Mouse (Mus musculus): Measurements from ENCODE around the gene Tubb2b. TPM values are rescaled to one million over a fixed set of nuclear protein-coding genes. Genes with fewer than 3 reads are reported as not detected.

Tubb2b gene
- polyA plus RNA-seq, 1 experiment from 2014 or later = 61.0 TPM

DNA sequence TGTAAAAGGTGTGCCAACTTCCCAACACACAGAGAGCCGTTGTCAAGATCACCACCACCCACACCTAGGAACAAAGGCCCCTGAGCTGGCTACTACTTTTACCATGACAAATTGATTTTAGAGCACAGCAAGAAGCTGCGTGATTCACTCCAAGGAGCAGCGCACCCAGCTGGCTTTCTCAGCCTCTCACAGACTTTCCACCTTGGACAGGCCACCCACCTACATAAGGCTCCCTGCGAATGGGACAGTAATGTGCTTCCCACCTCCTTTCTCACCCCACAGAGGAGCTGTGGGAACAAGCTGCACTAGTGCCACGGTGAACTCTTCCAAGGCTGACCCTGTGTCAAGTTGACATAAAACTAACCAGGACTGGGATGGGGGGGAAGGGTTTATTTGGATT lies 13.1 kb upstream of the Tubb2b start:
- no peaks in the 10 kb centered on the region for H3K27me3 ChIP-seq
- in situ Hi-C loops (cut with MboI; ENCODE audit: low pct_unique_long_range_greater_than_20kb) = no loop called here
- DNase-seq (ENCODE audit: low read depth, low spot score) = no peak
- TF ChIP-seq CTCF (IDR thresholded peaks at IDR 0.05) = no peak
- ChIA-PET CTCF (interaction anchor here (1.0 to 1.2 kb wide), 2 partner anchors 10 to 11 kb away, joined by 4 read pairs; no protein-coding TSS in a partner anchor), POLR2A (no interaction called here)
- no peak for ATAC-seq

- in situ Hi-C loops (cut with MboI; ENCODE audit: low pct_unique_long_range_greater_than_20kb) = no loop called here
- DNase-seq (ENCODE audit: low read depth, low spot score) (no peak), ATAC-seq (no peak)
- TF ChIP-seq CTCF (IDR thresholded peaks at IDR 0.05) = no peak
- H3K27me3 ChIP-seq = no peaks in the 10 kb centered on the region
- POLR2A ChIA-PET = interaction anchor here (0.6 kb wide), 1 partner anchor 53 kb away, joined by 4 read pairs; no protein-coding TSS in a partner anchor
- CTCF ChIA-PET = interaction anchor here (1.0 kb wide), 1 partner anchor 10 kb away, joined by 3 read pairs; no protein-coding TSS in a partner anchor
Observed at GRCm38 (mm10) chr13:34136605-34137004, 6.3 kb upstream of the Tubb2b start.

- H3K27me3 ChIP-seq = no peaks in the 10 kb centered on the region
- CTCF ChIA-PET = no interaction called here
- TF ChIP-seq CTCF (IDR thresholded peaks at IDR 0.05) = no peak
- ATAC-seq (no peak), DNase-seq (ENCODE audit: low read depth, low spot score) (no peak)
- in situ Hi-C loops (cut with MboI; ENCODE audit: low pct_unique_long_range_greater_than_20kb) = no loop called here
- POLR2A ChIA-PET = no interaction called here
Observed at GRCm38 (mm10) chr13:34134276-34134675, 4.0 kb upstream of the Tubb2b start.

DNA sequence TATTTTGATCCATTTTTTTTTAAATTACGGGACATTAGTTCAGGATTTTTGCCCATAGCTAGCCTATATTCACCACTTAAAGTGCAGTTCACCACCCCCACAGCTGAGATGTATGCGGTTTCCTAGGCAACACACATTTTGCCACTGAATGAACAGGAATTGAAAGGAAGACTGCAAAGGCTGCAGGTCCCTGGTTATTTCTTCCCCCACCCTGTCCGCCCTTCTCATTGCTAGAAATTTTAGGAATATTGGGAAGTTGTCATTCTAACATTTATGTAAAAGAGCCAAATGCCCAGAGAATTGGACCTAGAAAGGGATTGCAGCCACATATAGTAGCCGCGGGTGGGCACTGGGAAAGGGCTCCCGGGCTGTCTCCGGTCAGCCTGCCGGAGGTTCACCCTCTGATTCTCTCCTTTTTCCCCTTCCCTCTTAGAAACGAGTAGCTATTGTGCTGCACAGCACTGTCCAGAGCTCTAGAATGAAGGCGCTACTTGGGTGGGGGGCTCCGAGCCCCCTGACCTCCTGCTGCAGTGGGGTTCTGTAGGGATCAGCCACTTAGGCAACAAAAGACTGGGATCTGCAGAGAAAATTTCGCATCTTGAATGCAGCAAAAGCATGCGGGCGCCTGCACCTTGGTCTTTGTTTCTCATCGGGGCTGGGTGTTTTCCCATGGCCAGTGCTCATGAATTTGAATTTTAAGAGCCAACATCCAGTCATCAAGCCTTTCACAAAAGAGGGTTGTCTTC lies 3.2 kb upstream of the Tubb2b start:
- ChIA-PET POLR2A (interaction anchor here (0.6 to 1.1 kb wide), 2 partner anchors 17 to 66 kb away, joined by 4 read pairs; no protein-coding TSS in a partner anchor), CTCF (interaction anchor here (1.7 kb wide), 1 partner anchor 10 kb away, joined by 4 read pairs; no protein-coding TSS in a partner anchor)
- H3K27me3 ChIP-seq = no peaks in the 10 kb centered on the region
- in situ Hi-C loops (cut with MboI; ENCODE audit: low pct_unique_long_range_greater_than_20kb) = no loop called here
- DNase-seq (ENCODE audit: low read depth, low spot score) (no peak), ATAC-seq (no peak)
- no peak for TF ChIP-seq CTCF (IDR thresholded peaks at IDR 0.05)

DNA sequence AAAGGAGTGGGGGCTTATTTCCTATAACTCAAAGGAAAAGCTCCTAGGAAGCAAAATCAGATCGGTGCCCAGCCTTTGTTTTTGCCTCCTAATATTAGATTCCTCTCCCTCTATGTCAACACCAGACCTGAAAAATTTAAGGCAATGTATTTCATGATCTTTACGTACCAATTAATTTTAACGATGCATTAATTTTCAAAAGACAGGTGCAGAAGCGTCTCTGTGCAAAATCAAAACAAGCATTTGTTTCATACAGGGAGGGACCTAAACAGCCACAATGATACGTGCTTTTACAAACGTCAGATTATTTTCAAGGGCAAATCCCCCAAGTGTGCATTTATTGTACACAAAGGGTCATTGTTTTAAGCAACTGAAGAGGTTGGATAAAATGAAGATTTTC lies 2.6 kb upstream of the Tubb2b start:
- POLR2A ChIA-PET = interaction anchor here (1.1 kb wide), 1 partner anchor 65 kb away, joined by 4 read pairs; no protein-coding TSS in a partner anchor
- no peak for TF ChIP-seq CTCF (IDR thresholded peaks at IDR 0.05)
- in situ Hi-C loops (cut with MboI; ENCODE audit: low pct_unique_long_range_greater_than_20kb) = no loop called here
- H3K27me3 ChIP-seq = no peaks in the 10 kb centered on the region
- DNase-seq (ENCODE audit: low read depth, low spot score) (no peak), ATAC-seq (no peak)
- CTCF ChIA-PET = interaction anchor here (1.7 kb wide), 1 partner anchor 11 kb away, joined by 4 read pairs; no protein-coding TSS in a partner anchor

- TF ChIP-seq CTCF (IDR thresholded peaks at IDR 0.05) = no peak
- ChIA-PET CTCF (interaction anchor here (1.7 kb wide), 1 partner anchor 12 kb away, joined by 4 read pairs; no protein-coding TSS in a partner anchor), POLR2A (no interaction called here)
- DNase-seq (ENCODE audit: low read depth, low spot score) (no peak), ATAC-seq (no peak)
- in situ Hi-C loops (cut with MboI; ENCODE audit: low pct_unique_long_range_greater_than_20kb) = no loop called here
- no peaks in the 10 kb centered on the region for H3K27me3 ChIP-seq
Observed at GRCm38 (mm10) chr13:34132299-34132698, 2.0 kb upstream of the Tubb2b start.

GRCm38 (mm10) chr13:34131708-34132060 lies 1.4 kb upstream of the Tubb2b start:
- DNase-seq (ENCODE audit: low read depth, low spot score) (no peak), ATAC-seq (no peak)
- POLR2A ChIA-PET = no interaction called here
- no peak for TF ChIP-seq CTCF (IDR thresholded peaks at IDR 0.05)
- CTCF ChIA-PET = no interaction called here
- in situ Hi-C loops (cut with MboI; ENCODE audit: low pct_unique_long_range_greater_than_20kb) = no loop called here
- no peaks in the 10 kb centered on the region for H3K27me3 ChIP-seq

GRCm38 (mm10) chr13:34131011-34131707 lies 893 bp upstream of the Tubb2b start:
- no peaks in the 10 kb centered on the region for H3K27me3 ChIP-seq
- ChIA-PET CTCF (no interaction called here), POLR2A (no interaction called here)
- in situ Hi-C loops (cut with MboI; ENCODE audit: low pct_unique_long_range_greater_than_20kb) = no loop called here
- ATAC-seq (no peak), DNase-seq (ENCODE audit: low read depth, low spot score) (no peak)
- no peak for TF ChIP-seq CTCF (IDR thresholded peaks at IDR 0.05)

- H3K27me3 ChIP-seq = no peaks in the 10 kb centered on the region
- ChIA-PET CTCF (interaction anchor here (0.6 kb wide), 1 partner anchor 91 kb away, joined by 3 read pairs; no protein-coding TSS in a partner anchor), POLR2A (interaction anchor here (0.5 to 1.6 kb wide), 7 partner anchors 42 to 194 kb away, joined by 3 to 7 read pairs (median 4); no protein-coding TSS in a partner anchor)
- DNase-seq (ENCODE audit: low read depth, low spot score) (no peak), ATAC-seq (no peak)
- TF ChIP-seq CTCF (IDR thresholded peaks at IDR 0.05) = no peak
- in situ Hi-C loops (cut with MboI; ENCODE audit: low pct_unique_long_range_greater_than_20kb) = no loop called here
Observed at GRCm38 (mm10) chr13:34129485-34130225, 611 bp downstream of the Tubb2b start.

Measured in Patski (cell line).